Mouse (Mus musculus) forelimb bud, embryonic 11.5 days (tissue): ENCODE results near the gene Olfr1406.
"Not testable (repeated sequence)": the region's sequence is repeated elsewhere in the genome, so short reads cannot be mapped to it uniquely, and the experiment has no call there.

Source experiments
- DNase-seq: peaks from one replicate; pipeline ENCODE4 v3.0.0-alpha.2; 2012; ENCODE audit warnings: low read depth, low spot score

Gene Olfr1406

DNA sequence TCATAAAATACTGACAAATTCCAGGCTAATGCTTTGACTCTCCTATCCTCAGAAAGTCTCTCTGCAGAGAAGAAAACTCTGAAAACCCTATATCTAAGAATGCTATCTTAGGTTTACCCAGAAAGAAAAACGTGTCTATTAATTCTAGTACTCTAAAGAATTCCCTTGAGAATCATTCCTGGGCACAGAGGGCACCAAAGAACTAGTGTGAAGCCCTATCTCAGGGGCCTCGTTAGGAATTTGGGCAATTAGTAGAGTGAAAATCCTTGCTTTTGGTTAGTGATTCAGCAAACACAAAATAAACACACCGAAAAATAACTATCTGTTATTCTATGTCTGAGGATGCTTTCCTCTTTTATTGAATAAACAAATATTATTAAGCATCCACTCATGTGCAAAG, at the start of gene Olfr1406:
Gene Olfr1406, minus strand, starts transcription at position 101 of the 400 bp plus-strand sequence.
- no peak for DNase-seq

DNA sequence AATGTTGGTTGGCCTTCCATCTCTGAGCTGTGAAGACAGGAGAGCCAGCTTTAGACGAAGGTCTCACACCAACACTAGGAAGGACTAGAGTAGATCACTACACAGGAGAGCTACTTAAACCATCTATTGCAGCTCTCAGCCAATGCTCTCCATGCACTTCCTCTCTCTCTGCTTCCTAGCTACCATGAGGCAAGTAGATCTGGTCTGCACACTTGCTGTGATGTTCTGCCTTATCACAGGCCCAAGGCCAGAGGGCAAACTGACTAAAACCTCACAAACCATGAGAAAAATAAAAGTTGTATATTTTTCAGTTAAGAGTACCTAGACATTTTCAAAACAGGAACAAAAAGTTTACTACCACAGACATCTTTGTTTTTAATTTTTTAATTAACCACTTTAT, 46.6 kb upstream of the Olfr1406 start:
- not testable (repeated sequence) for DNase-seq

DNA sequence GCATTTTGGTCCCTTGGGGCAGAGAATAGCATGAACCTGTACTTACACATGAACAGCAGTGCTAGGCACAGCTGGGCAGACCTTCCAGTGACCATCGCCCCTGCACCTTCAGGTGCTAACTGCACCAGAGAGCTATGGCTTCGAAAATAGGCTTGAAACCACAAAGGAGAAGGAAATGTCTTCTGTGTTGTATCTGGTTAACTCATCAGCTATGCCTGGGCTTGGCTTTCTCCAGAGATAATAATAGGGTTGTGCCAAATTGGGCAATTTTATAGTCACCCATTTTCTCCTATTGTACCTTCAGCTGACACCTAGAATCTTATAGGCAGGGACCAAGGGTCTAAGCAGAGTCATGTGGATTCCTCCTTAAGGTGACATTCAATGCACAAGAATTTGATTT, 36.6 kb upstream of the Olfr1406 start, which contains the start of gene Fcer1a:
Gene Fcer1a, minus strand, starts transcription at position 134 of the 400 bp plus-strand sequence.
- no peak for DNase-seq

DNA sequence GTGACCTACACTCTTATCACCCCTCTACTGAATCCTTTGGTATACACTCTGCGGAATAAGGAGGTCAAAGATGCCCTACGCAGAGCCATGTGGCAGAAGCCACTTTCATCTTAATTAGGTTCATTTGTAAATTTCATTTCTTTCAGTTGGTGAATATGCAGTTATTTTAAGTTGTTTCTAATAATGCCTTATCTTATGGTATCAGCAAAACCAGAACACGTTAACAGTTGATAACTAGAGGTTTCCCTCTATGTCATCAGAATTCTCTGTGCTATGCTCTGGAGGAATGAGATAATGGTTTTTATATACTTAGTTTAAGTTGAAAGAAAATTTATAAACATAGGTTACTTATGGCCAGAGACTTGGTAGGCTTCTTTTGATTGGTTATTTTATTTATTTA, 26.0 kb upstream of the Olfr1406 start:
- no peak for DNase-seq

DNA sequence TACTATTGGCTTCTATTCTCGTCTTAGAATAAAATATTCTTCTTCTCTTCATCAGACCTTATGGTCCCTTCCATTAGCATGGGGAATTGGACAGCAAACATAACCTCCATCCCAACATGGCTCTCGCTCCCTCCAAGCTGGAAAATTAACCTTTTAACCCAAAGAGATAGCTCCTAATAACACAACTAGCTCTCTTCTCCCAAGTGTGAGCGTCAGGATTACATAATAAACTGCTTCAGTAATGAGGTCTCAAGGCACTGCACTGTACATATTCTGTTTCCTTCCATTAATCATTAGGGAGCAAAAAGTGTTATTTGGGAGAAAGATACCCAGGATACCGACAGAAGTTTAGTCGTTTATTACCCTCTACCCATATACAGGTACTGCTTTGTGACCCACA, 21.7 kb upstream of the Olfr1406 start, which contains the start of gene Olfr1404:
Gene Olfr1404, plus strand, starts transcription at position 301 of the 400 bp plus-strand sequence.
- no peak for DNase-seq

DNA sequence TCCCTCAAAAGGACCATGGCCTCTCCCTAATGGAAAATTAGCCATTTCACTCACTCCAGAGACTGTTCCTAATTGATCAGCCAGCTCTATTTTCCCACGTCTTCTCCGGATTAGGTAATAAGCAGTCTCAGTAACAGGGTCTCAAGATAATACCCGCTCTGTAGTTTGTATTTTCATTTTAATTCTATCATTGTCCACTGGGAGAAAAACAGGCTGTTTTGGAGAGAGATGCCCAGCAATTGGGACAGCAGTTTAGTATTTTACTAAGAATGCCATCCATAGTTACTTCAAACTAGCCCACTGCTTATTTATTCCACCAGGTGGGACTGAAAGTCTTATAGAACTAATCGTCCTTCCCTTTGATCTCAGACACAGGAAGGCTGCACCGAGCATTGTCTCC, 7.1 kb upstream of the Olfr1406 start, which contains the start of gene Olfr218:
Gene Olfr218, plus strand, starts transcription at position 301 of the 400 bp plus-strand sequence.
- no peak for DNase-seq

DNA sequence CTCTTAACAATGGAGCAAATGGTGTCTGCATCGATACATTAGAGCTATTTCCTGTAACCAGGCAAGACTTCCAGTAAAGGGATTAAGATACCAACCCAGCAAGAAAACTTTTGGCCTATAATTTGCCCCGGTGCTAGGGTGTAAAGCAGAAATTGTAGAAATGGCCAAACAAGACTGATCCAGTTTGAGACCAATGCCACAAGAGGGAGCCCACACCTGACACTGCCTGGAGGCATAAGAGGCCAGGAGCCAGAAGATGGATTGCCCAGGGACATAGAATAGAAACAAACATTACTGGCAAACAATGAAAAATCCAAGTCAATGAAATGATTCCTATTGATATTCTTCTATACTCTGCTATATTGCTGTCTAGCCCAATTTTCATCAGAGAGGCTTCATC, 5.9 kb upstream of the Olfr1406 start:
- DNase-seq: no peak

DNA sequence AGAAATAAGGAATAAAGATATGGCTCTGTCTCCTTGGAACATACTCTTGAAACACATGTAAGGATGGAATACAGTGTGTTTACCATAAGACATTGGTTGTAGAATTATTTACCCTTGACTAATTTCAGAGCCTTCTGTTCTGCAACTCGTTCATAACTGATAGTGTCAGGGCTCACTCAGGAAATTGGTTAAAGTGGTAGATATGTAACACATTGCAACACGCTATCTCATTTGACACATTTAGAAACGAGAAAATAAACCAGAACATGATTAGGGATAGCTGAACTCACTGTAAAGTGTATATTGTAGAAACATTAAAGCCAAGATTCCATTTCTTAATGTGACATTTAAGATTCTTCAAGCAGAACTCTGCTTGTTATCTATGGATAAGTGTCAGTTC, 1.6 kb upstream of the Olfr1406 start:
- no peak for DNase-seq

DNA sequence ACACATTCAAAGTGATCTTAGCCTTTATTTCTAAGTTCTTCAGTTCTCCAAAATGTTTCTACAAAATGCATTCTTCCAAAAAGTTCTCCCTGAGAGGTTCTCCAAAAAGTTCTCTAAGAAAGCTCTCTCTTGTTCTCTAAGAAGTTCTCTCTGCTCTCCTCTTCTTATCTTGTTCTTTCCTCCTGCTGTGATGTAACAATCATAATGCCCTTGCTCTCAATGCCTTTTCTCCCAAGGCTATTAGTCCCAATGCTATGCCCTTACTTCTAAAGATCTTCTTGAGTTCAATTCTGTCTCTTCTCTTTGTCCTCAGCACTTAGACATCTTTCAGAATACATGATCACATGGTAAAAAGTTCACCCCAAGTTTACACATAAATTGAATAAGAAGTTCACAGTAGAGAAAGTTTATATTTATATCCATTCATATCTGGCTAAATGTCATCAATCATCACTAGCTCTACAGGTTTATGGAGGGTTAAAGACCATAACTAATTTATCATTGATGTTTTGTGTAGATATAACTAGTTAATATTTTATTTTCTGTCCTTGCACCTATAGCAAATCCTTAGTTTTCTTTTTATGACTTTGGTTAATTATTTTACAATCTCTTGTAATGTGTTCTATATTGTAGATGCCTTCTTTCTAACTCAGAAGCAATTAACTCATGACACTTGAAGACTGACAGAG, 16.1 kb downstream of the Olfr1406 start:
- DNase-seq: no peak

DNA sequence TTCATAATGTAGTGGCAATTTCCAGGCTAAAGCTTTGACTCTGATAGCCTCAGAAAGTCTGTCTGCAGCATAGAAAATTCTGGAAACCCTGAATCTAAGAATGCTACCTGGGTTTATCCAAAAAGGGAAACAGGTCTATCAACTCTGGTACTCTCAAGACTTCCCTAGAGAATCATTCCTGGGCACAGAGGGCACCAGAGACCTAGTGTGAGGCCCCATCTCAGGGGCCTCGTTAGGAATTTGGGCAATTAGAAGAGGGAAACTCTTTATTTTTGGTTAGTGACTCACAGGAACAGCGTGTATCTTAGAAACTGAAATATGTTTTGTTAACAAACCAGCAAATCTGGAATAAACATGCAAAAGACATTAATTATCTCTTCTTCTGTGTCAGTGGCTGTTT, 53.2 kb downstream of the Olfr1406 start, which contains the start of gene Olfr1408:
Gene Olfr1408, minus strand, starts transcription at position 101 of the 400 bp plus-strand sequence.
- no peak for DNase-seq
